Mouse (Mus musculus) lung, postnatal 0 days (tissue): ENCODE measurements around the gene Tmem54. TPM values are rescaled to one million over a fixed set of nuclear protein-coding genes. Genes with fewer than 3 reads are reported as not detected.

Source experiments
- ATAC-seq: fragments of 200-750 bp; cut with Nextera tagmentation; 2 replicates; pipeline ENCODE4 v1.8.0; 2017; ENCODE audit warnings: moderate library complexity
- DNase-seq: peaks from one replicate; pipeline ENCODE4 v3.0.0-alpha.2; 2016; ENCODE audit warnings: low spot score
- H3K27ac ChIP-seq: fragments of 300-500 bp; sonication (generic); 2 replicates; pipeline ENCODE4 v1.5.1; 2014; ENCODE audit warnings: antibody characterized with exemption, mild to moderate bottlenecking, low read length, mixed read lengths
- H3K27me3 ChIP-seq: fragments of 300-500 bp; sonication (generic); replicated peaks from 2 replicates; pipeline ENCODE4 v1.6.1; 2014; ENCODE audit warnings: low read length, mixed read lengths; ENCODE audit not compliant: insufficient read depth
- H3K36me3 ChIP-seq: fragments of 300-500 bp; sonication (generic); 2 replicates; pipeline ENCODE4 v1.6.1; 2014; ENCODE audit warnings: low read length, mixed read lengths; ENCODE audit not compliant: insufficient read depth
- H3K4me1 ChIP-seq: fragments of 300-500 bp; sonication (generic); 2 replicates; pipeline ENCODE4 v1.6.1; 2014; ENCODE audit warnings: antibody characterized with exemption, low read depth, low read length, mixed read lengths; ENCODE audit not compliant: insufficient read depth
- H3K4me2 ChIP-seq: fragments of 300-500 bp; sonication (generic); replicated peaks from 2 replicates; pipeline ENCODE4 v1.6.1; 2014; ENCODE audit warnings: low read depth, mild to moderate bottlenecking, low read length, moderate library complexity, mixed read lengths
- H3K4me3 ChIP-seq: fragments of 300-500 bp; sonication (generic); 2 replicates; pipeline ENCODE4 v1.5.1; 2014; ENCODE audit warnings: low read depth, low read length
- H3K9ac ChIP-seq: fragments of 300-500 bp; sonication (generic); replicated peaks from 2 replicates; pipeline ENCODE4 v1.6.1; 2014; ENCODE audit warnings: low read depth, mild to moderate bottlenecking
- H3K9me3 ChIP-seq: fragments of 300-500 bp; sonication (generic); 2 replicates; pipeline ENCODE4 v1.6.1; 2016; ENCODE audit warnings: low read length, mixed read lengths
- CTCF ChIP-seq: IDR thresholded peaks from 2 replicates; pipeline ENCODE4 v1.5.1; 2016; ENCODE audit warnings: antibody characterized with exemption, mild to moderate bottlenecking
- EP300 ChIP-seq: IDR thresholded peaks from 2 replicates; pipeline ENCODE4 v1.6.1; 2016; ENCODE audit warnings: antibody characterized with exemption, mild to moderate bottlenecking, control low read depth
- WGBS: fragments of 180-500 bp; shearing (Covaris S2); extraction: QIAGEN DNeasy Blood & Tissue Kit; methylation state at CpG from one replicate; pipeline ENCODE4 v1.1.7; 2014; 5-methylcytosine and 5-hydroxymethylcytosine counted together
- polyA plus RNA-seq: library from polyadenylated mRNA; unstranded; fragments of >200 nt; fragmentation: Nextera tagmentation; extraction: Ambion mirVana; gene quantifications from 2 replicates; pipeline ENCODE4 v1.2.1, GENCODE M21; 2015

Tmem54 gene
- polyA plus RNA-seq, 1 experiment from 2014 or later: 2.4 TPM

- no peak overlapping the region for H3K27ac ChIP-seq
- H3K4me1 ChIP-seq: 0 out of 2 replicates have a peak, but pooled peaks cover 3% of the 10 kb centered on the region
- no peak for ATAC-seq
- no peak overlapping the region for H3K4me2 ChIP-seq
- peaks cover 17% of the 10 kb centered on the region for H3K27me3 ChIP-seq
- WGBS: 76% methylated on average over 14 of the region's 14 CpGs
- no peak for DNase-seq
- H3K9me3 ChIP-seq: no peaks in the 10 kb centered on the region
- no peak for TF ChIP-seq CTCF
- no peak for TF ChIP-seq EP300
- H3K36me3 ChIP-seq: no peaks in the 10 kb centered on the region
- no peak overlapping the region for H3K4me3 ChIP-seq
- H3K9ac ChIP-seq: no peak overlapping the region
These were observed 12.6 kb downstream of the Tmem54 start for GRCm38 (mm10) chr4:129117720-129118510.

DNA sequence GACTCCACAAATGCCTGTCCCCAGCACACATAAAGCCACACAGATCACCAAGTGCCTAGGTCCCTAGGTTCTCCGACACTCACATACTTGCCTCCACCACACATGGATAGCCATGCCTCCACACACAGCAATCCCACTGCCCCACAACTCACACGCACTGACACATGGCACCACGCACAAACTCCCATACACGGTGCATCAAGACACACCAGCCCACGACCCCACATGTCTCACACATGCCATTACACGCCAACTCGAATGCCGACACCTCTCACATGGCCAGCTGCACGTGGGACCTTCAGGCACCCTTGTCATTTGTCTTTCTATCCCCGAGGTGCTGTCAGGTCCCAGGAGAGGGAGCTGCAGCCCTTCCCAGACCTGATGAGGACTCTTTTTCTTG, 14.4 kb downstream of the Tmem54 start:
- Histone ChIP-seq H3K4me2 (no peak overlapping the region), H3K4me3 (no peak overlapping the region), H3K9ac (no peak overlapping the region), H3K27me3 (peaks cover 22% of the 10 kb centered on the region), H3K27ac (no peak overlapping the region), H3K4me1 (peaks cover 3% of the 10 kb centered on the region; the same call in 1 of the 2 replicates), H3K36me3 (no peaks in the 10 kb centered on the region), H3K9me3 (no peaks in the 10 kb centered on the region)
- ATAC-seq: no peak
- no peak for TF ChIP-seq EP300
- no peak for TF ChIP-seq CTCF
- DNase-seq: no peak
- WGBS: 61% methylated on average over 10 of the region's 10 CpGs

- H3K27ac ChIP-seq: no peak overlapping the region
These were observed 15.4 kb downstream of the Tmem54 start for GRCm38 (mm10) chr4:129120520-129121445.

GRCm38 (mm10) chr4:129121569-129122086, 16.3 kb downstream of the Tmem54 start, which contains the start of gene Hpca:
Hpca (minus strand) TSS chr4:129122036.
- DNase-seq (no peak), ATAC-seq (no peak)
- TF ChIP-seq CTCF: no peak
- no peak within 1 kb of the TSS for H3K27ac ChIP-seq
- H3K4me2 ChIP-seq: peak within 1 kb of the TSS; percentile 61
- H3K9ac ChIP-seq: no peak within 1 kb of the TSS
- peaks cover 22% of the 10 kb centered on the region for H3K27me3 ChIP-seq
- 7% methylated on average over 11 of the region's 17 CpGs for WGBS
- no peaks in the 10 kb centered on the region for H3K9me3 ChIP-seq
- peak within 1 kb of the TSS; percentile 33 for H3K4me3 ChIP-seq
- peaks cover 3% of the 10 kb centered on the region; the same call in 1 of the 2 replicates for H3K4me1 ChIP-seq
- H3K36me3 ChIP-seq: no peaks in the 10 kb centered on the region

More at GRCm38 (mm10) chr4:129120520-129121445, 15.4 kb downstream of the Tmem54 start:
- peak overlapping the region; percentile 61 for H3K4me2 ChIP-seq
- ATAC-seq (peak; percentile 75), DNase-seq (peak; percentile 78)
- TF ChIP-seq EP300: no peak
- TF ChIP-seq CTCF: peak; percentile 61
- H3K9me3 ChIP-seq: no peaks in the 10 kb centered on the region
- H3K36me3 ChIP-seq: no peaks in the 10 kb centered on the region
- H3K4me1 ChIP-seq: peaks cover 3% of the 10 kb centered on the region; the same call in 1 of the 2 replicates
- WGBS: under 1% methylated on average over 40 of the region's 59 CpGs
- peak overlapping the region; percentile 33 for H3K4me3 ChIP-seq
- H3K27me3 ChIP-seq: peaks cover 22% of the 10 kb centered on the region
- H3K9ac ChIP-seq: no peak overlapping the region

- H3K4me3 ChIP-seq: no peak overlapping the region
- TF ChIP-seq CTCF (no peak), EP300 (no peak)
These were observed 16.8 kb downstream of the Tmem54 start for GRCm38 (mm10) chr4:129122107-129122506.

DNA sequence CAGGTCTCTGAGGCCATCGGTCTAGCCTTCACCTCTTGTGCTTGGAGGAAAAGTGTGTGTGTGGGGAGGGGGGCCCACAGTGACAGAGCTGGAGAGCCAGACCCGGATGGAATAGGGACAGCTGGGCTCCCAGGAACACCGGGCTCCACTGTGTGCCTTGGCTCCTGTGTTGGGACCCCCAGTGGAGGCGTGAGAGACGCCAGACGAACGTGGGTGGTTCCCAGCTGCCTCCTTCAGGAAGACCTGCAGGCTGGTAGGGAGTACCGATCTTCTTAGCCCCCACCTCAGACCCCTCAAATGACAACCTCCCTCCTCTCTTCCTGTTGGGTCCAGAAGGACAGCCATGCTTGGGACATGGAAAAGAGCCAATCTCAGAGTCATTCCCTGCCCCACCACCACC, 17.4 kb downstream of the Tmem54 start:
- ATAC-seq (no peak), DNase-seq (no peak)
- no peak overlapping the region for H3K4me2 ChIP-seq
- H3K9me3 ChIP-seq: no peaks in the 10 kb centered on the region
- no peaks in the 10 kb centered on the region for H3K36me3 ChIP-seq
- no peak overlapping the region for H3K27ac ChIP-seq
- WGBS: 14% methylated on average over 8 of the region's 8 CpGs
- H3K9ac ChIP-seq: no peak overlapping the region
- peaks cover 3% of the 10 kb centered on the region; the same call in 1 of the 2 replicates for H3K4me1 ChIP-seq
- H3K4me3 ChIP-seq: no peak overlapping the region
- peaks cover 22% of the 10 kb centered on the region for H3K27me3 ChIP-seq
- TF ChIP-seq CTCF (no peak), EP300 (no peak)

More at GRCm38 (mm10) chr4:129122107-129122506, 16.8 kb downstream of the Tmem54 start:
- DNase-seq: no peak
- WGBS: 24% methylated on average over 9 of the region's 9 CpGs
- Histone ChIP-seq H3K9ac (no peak overlapping the region), H3K4me2 (no peak overlapping the region), H3K9me3 (no peaks in the 10 kb centered on the region), H3K4me1 (peaks cover 3% of the 10 kb centered on the region; the same call in 1 of the 2 replicates), H3K27ac (no peak overlapping the region), H3K36me3 (no peaks in the 10 kb centered on the region), H3K27me3 (peaks cover 22% of the 10 kb centered on the region)
- ATAC-seq: no peak
